Mouse (Mus musculus) CH12.LX (cell line): ENCODE results near the gene Afg1l.

Experiments used
- ELF1 ChIP-seq: IDR thresholded peaks from 2 replicates; pipeline ENCODE4 v1.6.1; 2014; ENCODE audit warnings: low read depth, mild to moderate bottlenecking, inconsistent platforms, low read length, improper control_type of control experiment
- EP300 ChIP-seq: IDR thresholded peaks from 2 replicates; pipeline ENCODE4 v1.6.1; 2011; ENCODE audit warnings: low read length, improper control_type of control experiment
- HCFC1 ChIP-seq: IDR thresholded peaks from 2 replicates; pipeline ENCODE4 v1.6.1; 2012; ENCODE audit warnings: low read depth, mild to moderate bottlenecking, inconsistent platforms, low read length, improper control_type of control experiment
- JUN ChIP-seq: IDR thresholded peaks from 2 replicates; pipeline ENCODE4 v1.6.1; 2011; ENCODE audit warnings: low read depth, mild to moderate bottlenecking, low read length, improper control_type of control experiment, moderate library complexity; ENCODE audit not compliant: insufficient read depth
- MAFK ChIP-seq: IDR thresholded peaks from 2 replicates; pipeline ENCODE4 v1.6.1; 2011; ENCODE audit warnings: low read length, improper control_type of control experiment; ENCODE audit not compliant: insufficient replicate concordance
- MAX ChIP-seq: IDR thresholded peaks from 2 replicates; pipeline ENCODE4 v1.6.1; 2011; ENCODE audit warnings: low read length, improper control_type of control experiment
- NRF1 ChIP-seq: IDR thresholded peaks from 2 replicates; pipeline ENCODE4 v1.6.1; 2014; ENCODE audit warnings: low read depth, mild to moderate bottlenecking, inconsistent platforms, low read length, improper control_type of control experiment, moderate library complexity
- POLR2A ChIP-seq: IDR thresholded peaks from 2 replicates; pipeline ENCODE4 v1.6.1; 2011; ENCODE audit warnings: low read depth, mild to moderate bottlenecking, improper control_type of control experiment, low read length
- RAD21 ChIP-seq: IDR thresholded peaks from 2 replicates; pipeline ENCODE4 v1.6.1; 2011; ENCODE audit warnings: low read depth, mild to moderate bottlenecking, low read length, improper control_type of control experiment, moderate library complexity
- RCOR1 ChIP-seq: conservative IDR thresholded peaks from 2 replicates; pipeline ENCODE4 v1.6.1; 2012; ENCODE audit warnings: low read depth, mild to moderate bottlenecking, inconsistent platforms, low read length, improper control_type of control experiment
- USF2 ChIP-seq: conservative IDR thresholded peaks from 2 replicates; pipeline ENCODE4 v1.6.1; 2011; ENCODE audit warnings: low read depth, low read length, improper control_type of control experiment

GRCm38 (mm10) chr10:42457557-42458191 lies 20.7 kb downstream of the Afg1l start:
- no peak for TF ChIP-seq MAX
- TF ChIP-seq HCFC1, result no peak
- TF ChIP-seq NRF1, result no peak
- no peak for TF ChIP-seq RAD21
- no peak for TF ChIP-seq POLR2A
- no peak for TF ChIP-seq JUN
- no peak for TF ChIP-seq USF2
- TF ChIP-seq EP300, result no peak
- no peak for TF ChIP-seq ELF1
- no peak for TF ChIP-seq MAFK
- no peak for TF ChIP-seq RCOR1
